Mouse (Mus musculus) CD4-positive, CD25-positive, alpha-beta regulatory T cell, adult 2 months (primary cell): ENCODE measurements at regions not wholly inside any gene's neighbourhood (a gene's known extent, or its start where the extent isn't known, plus 50 kb on each side); places are given as distances from the start of the nearest gene placed in this dataset.
"Not testable (repeated sequence)": the region's sequence is repeated elsewhere in the genome, so short reads cannot be mapped to it uniquely, and the experiment has no call there.

Source experiments
- DNase-seq: peaks from one replicate; pipeline ENCODE4 v3.0.0-alpha.2; 2012; ENCODE audit warnings: low read depth, low spot score

DNA sequence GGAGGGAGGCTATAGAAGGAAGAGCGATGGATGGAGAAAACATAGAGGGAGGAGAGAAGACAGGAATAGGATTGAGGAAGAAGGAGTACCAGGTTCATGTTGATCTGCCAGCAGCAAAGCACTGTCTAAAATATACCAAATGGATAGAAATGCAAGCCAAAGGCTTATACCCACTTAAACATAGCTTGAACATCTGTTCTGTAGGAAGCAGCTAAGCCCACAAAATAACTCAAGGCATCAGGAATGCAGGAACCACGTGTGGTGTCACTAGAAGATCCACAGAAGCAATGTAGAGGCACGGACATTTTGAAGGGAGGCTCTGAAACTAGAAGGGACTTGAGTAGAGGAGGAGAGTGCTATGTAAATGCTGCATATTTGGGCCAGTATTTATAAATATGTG is 78.9 kb downstream of the Smgc start:
- no peak for DNase-seq

- DNase-seq: no peak
Measured at GRCm38 (mm10) chr15:91917877-91918276, 79.8 kb downstream of the Smgc start.

GRCm38 (mm10) chr15:91924542-91924941 is 86.5 kb downstream of the Smgc start:
- DNase-seq: no peak

- peak; percentile 0 for DNase-seq
Measured at GRCm38 (mm10) chr15:91927492-91927891, 89.4 kb downstream of the Smgc start.

DNA sequence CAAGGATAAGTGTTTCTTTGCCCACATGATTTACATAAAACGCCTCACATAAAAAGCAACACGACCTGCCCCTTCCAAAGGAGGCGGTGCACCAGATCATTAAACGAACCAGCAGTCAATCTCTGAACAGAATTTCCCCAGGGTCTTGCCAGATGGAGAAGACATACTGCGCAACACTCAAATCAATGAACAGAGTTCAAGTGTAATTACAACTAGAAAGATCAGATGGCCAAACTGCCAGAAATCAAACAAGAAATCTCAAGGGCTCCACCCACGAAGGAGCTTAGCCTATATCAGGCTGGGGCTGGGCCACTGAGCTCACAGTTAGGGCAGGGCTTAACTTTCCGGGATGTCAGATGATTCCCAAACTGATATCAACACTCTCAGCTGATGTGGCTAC is 90.4 kb downstream of the Smgc start:
- no peak for DNase-seq

DNA sequence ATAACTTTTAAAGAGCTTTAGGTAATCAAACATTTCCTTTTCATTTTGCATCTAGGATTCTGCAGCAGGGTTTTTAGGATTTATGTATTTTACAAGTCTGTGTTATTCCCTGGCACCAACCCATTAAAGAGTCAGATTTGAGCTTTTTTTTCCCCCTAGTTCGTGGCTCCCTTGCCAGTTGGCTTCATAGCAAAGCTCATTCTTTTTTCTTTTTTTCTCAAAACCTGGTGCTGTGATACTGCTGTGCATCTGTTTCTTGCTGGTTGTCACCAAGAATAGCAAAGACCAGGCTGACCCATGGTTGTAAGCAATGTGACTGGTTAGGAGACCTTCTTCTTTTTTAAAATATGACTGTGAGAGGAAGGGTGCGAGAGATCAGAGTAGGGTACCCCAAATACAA is 93.7 kb upstream of the Cntn1 start:
- no peak for DNase-seq

- no peak for DNase-seq
Measured at GRCm38 (mm10) chr15:91965172-91965571, 85.8 kb upstream of the Cntn1 start.

- peak; percentile 32 for DNase-seq
Measured at GRCm38 (mm10) chr15:91969378-91969777, 81.6 kb upstream of the Cntn1 start.

GRCm38 (mm10) chr15:91971411-91971810 is 79.6 kb upstream of the Cntn1 start:
- no peak for DNase-seq

DNA sequence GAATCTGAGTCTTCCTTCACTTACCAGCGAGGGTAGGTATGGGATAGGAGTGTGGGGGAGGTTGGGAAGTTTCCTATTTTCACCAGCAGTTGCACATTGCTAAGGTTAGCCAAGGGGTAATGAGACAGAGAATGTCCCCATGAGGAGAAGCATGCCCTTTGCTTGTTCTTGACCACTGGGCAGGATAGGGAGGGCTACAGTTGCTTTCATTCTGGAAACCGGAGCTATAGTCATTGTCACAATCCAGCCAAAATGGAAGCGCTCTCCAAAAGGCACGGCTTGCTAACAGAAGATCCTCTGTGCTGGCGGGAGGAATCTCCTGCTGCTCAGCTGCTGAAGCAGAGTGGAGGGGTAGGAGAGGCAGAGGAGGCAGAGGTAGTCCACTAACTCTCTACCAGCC is 79.1 kb upstream of the Cntn1 start:
- DNase-seq: no peak

DNA sequence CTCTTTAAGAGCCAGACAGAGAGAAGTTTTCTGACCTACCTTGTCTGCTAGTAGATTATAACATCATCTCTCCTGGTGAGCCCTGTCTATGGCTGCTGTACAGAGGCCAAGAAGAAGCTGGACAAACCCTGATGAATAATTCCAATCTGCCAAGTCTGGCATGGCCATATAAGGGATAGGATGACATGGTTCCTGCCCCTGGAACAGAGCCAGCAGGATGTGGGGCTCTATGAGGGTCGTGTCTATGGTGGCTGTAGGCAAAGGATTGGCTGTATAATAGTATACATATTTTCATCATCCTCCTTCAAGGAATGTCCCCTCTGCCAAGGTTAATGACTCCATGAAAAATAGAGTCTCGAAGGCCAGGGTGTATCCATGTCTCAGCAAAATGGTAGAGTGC is 75.4 kb upstream of the Cntn1 start:
- no peak for DNase-seq

- not testable (repeated sequence) for DNase-seq
Measured at GRCm38 (mm10) chr15:91983186-91983585, 67.8 kb upstream of the Cntn1 start.

DNA sequence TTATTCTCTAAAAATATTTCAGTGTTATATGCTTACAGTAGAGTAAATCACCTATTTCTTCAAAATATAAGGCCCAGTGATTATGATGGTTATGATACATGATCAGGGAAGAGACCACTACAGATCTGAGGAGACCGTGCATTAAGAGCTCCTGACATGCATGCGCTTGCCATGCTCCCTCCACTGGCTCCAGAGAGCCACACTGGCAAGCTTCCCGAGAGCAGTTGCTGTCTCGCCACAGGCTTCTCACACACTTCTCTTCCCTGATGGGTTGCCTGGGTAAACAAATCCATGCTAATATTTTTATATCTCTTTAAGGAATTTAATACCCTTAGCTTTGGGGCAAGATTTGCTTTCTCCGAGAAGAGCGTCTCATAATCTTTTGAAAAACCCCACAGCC is 50.9 kb upstream of the Cntn1 start:
- no peak for DNase-seq
